Mouse (Mus musculus): Measurements from ENCODE around the gene Fam186b.

- TF ChIP-seq CTCF (conservative IDR thresholded peaks at IDR 0.05; ENCODE audit: low read length), result no peak
- TF ChIP-seq NANOG (IDR thresholded peaks at IDR 0.05; ENCODE audit: borderline replicate concordance, low read length), result no peak
- TF ChIP-seq POU5F1 (IDR thresholded peaks at IDR 0.05; ENCODE audit: borderline replicate concordance, low read length), result no peak
These were observed 74.3 kb downstream of the Fam186b start for GRCm38 (mm10) chr15:99221315-99221952.
